Mouse (Mus musculus) midbrain, embryonic 15.5 days (tissue): ENCODE data around the gene Ogg1. TPM values are rescaled to one million over a fixed set of nuclear protein-coding genes. Genes with fewer than 3 reads are reported as not detected.

ENCODE experiments used
- ATAC-seq: fragments of 200-750 bp; cut with Nextera tagmentation; replicated peaks from 2 replicates; pipeline ENCODE4 v1.8.0; 2017; ENCODE audit warnings: moderate TSS enrichment
- H3K27ac ChIP-seq: fragments of 300-500 bp; sonication (generic); 2 replicates; pipeline ENCODE4 v1.5.1; 2015; ENCODE audit warnings: mild to moderate bottlenecking, inconsistent platforms
- H3K27me3 ChIP-seq: fragments of 300-500 bp; sonication (generic); replicated peaks from 2 replicates; pipeline ENCODE4 v1.6.1; 2015; ENCODE audit warnings: inconsistent platforms
- H3K36me3 ChIP-seq: fragments of 300-500 bp; sonication (generic); replicated peaks from 2 replicates; pipeline ENCODE4 v1.6.1; 2015; ENCODE audit warnings: inconsistent platforms
- H3K4me1 ChIP-seq: fragments of 300-500 bp; sonication (generic); 2 replicates; pipeline ENCODE4 v1.6.1; 2015; ENCODE audit warnings: inconsistent platforms
- H3K4me2 ChIP-seq: fragments of 300-500 bp; sonication (generic); 2 replicates; pipeline ENCODE4 v1.6.1; 2015; ENCODE audit warnings: inconsistent platforms, mild to moderate bottlenecking, moderate library complexity
- H3K4me3 ChIP-seq: fragments of 300-500 bp; sonication (generic); 2 replicates; pipeline ENCODE4 v1.5.1; 2015; ENCODE audit warnings: mild to moderate bottlenecking, inconsistent platforms
- H3K9ac ChIP-seq: fragments of 300-500 bp; sonication (generic); 2 replicates; pipeline ENCODE4 v1.6.1; 2015; ENCODE audit warnings: mild to moderate bottlenecking, inconsistent platforms
- H3K9me3 ChIP-seq: fragments of 300-500 bp; sonication (generic); 2 replicates; pipeline ENCODE4 v1.6.1; 2016; ENCODE audit warnings: inconsistent platforms
- WGBS: fragments of 180-500 bp; shearing (Covaris S2); methylation state at CpG from one replicate; pipeline ENCODE4 v1.1.7; 2015; ENCODE audit warnings: mixed read lengths; 5-methylcytosine and 5-hydroxymethylcytosine counted together
- polyA plus RNA-seq: library from polyadenylated mRNA; unstranded; fragments of >200 nt; fragmentation: Nextera tagmentation; extraction: Ambion mirVana; gene quantifications from 2 replicates; pipeline ENCODE4 v1.2.1, GENCODE M21; 2015

Gene Ogg1
- polyA plus RNA-seq, 1 experiment from 2014 or later = 9.6 TPM

DNA sequence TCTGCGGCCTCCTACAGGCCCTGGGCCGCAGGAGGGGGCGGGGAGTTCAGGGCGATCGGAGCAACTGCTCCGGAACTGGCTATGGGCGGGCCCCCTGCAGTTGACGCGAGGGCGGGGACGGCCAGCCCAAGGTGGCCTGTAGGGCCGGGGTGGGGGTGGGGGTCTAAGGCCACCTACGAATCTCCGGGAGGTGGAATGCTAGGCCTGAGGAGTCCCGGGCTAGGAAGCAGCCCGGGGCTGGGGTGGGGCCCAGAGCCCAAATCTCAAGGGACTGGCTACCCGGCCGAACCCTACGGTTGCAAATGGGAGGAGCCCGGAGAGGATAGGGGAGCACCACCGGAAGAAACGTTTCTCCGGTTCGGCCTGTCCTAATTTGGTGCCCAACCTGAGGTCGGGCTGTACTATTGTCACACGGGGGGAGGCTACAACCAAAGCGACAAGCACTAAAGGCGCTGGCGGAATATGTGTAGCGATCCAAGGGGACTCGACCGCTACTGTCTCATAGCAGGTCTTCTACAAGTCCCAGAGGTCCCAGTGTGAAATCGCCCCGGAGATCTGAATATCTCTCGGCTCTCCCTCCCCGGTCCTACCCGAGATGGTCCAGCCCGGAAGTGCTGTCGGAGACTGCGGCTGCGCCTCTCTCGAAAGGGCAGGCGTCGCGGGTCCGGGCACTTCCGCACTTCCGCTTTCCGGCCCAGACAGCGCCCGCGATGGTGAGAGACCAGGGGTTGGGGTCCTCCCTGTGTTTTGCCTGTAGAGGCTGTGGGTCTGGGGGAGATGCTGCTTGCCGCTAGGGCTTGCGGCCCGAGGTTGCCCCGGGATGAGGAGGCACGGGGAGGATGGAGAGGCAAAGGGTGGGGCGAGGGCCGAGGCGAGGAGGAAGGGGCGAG lies 51.0 kb downstream of the Ogg1 start, which contains the start of the genes Tada3 and Arpc4:
Tada3 (minus strand) TSS at position 388 of the 890 bp plus-strand sequence.
Arpc4 (plus strand) TSS at position 620 of the 890 bp plus-strand sequence.
- peak; percentile 97 for ATAC-seq
- Histone ChIP-seq H3K4me3 (peak within 1 kb of the TSS; percentile 100), H3K4me1 (peaks cover 26% of the 10 kb centered on the region), H3K4me2 (peak within 1 kb of the TSS; percentile 95), H3K36me3 (peaks cover 46% of the 10 kb centered on the region), H3K9ac (peak within 1 kb of the TSS; percentile 98), H3K27me3 (no peaks in the 10 kb centered on the region), H3K27ac (peak within 1 kb of the TSS; percentile 97), H3K9me3 (no peaks in the 10 kb centered on the region)
- 1% methylated on average over 61 of the region's 61 CpGs for WGBS

DNA sequence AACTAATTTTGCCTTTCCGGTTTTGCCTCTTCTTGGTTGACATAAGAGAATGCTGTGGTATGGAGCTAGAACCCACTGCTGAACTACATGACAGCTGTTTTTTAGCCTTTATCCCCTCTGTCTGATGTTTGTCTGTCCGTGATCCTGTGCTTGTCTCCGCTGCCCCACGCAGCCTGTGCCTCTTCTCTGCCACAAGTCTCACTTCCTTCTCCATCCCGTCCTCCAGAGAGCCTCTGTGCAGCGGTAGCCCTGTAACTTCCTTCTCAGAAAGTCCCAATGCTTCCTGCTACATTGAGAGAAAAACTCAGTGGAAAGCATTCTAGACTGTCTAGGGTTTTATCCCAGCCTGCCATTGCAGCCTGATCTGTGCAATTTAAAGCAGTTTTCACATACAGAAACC lies 52.5 kb downstream of the Ogg1 start:
- H3K4me3 ChIP-seq = peak overlapping the region; percentile 100
- no peaks in the 10 kb centered on the region for H3K27me3 ChIP-seq
- peaks cover 46% of the 10 kb centered on the region for H3K36me3 ChIP-seq
- no peaks in the 10 kb centered on the region for H3K9me3 ChIP-seq
- peaks cover 26% of the 10 kb centered on the region for H3K4me1 ChIP-seq
- no peak overlapping the region for H3K27ac ChIP-seq
- H3K9ac ChIP-seq = no peak overlapping the region
- WGBS = 89% methylated on average over 6 of the region's 6 CpGs
- H3K4me2 ChIP-seq = peak overlapping the region; percentile 95
- ATAC-seq = no peak

DNA sequence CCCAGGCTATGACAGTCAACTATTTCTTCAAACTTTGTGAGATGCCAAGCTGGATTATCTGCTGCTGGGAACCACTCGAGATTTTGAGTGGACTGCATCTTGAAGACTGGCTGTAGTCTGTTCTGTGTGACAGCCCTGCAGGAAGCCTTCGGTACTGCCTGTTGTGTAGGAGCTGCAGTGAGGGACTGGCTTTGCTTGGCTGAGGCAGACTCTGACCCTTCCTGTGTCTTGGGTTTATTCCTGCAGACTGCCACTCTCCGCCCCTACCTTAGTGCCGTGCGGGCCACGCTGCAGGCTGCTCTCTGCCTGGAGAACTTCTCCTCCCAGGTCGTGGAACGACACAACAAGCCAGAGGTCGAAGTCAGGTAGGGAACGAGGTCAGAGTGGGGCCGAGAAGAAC lies 53.7 kb downstream of the Ogg1 start:
- Histone ChIP-seq H3K4me3 (no peak overlapping the region), H3K36me3 (peaks cover 46% of the 10 kb centered on the region), H3K27ac (no peak overlapping the region), H3K9me3 (no peaks in the 10 kb centered on the region), H3K4me2 (no peak overlapping the region), H3K27me3 (no peaks in the 10 kb centered on the region), H3K9ac (no peak overlapping the region), H3K4me1 (peaks cover 26% of the 10 kb centered on the region)
- no peak for ATAC-seq
- 91% methylated on average over 11 of the region's 11 CpGs for WGBS

DNA sequence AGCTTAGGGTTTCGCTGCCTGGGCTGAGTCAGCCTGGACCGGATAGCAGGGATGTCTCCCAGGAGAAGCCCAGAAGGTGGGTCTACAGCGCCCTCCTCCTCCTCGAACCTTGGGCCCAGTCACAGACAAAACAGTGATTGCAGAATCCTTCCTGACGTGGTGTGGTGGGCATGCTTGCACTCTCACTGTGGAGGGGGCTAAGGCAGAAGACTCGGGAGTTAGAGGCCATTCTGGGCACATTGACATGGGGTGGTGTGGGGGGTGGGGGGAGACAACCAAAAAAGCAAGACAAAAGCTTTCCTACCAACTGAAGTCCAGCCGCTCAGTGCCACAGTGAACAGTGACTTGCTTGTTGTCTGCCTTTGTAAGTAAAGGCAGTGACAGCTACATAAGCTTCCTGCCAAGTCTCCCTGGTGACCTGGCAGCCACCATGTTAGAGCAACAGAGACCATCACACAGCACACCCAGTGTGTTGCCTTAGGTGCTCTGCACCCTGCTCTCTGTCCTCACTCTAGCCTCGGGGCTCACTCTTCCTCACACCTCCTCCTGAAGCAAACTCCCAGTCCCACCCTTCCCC lies 57.7 kb downstream of the Ogg1 start:
- H3K4me1 ChIP-seq = peaks cover 5% of the 10 kb centered on the region
- no peaks in the 10 kb centered on the region for H3K9me3 ChIP-seq
- no peak overlapping the region for H3K4me3 ChIP-seq
- H3K27me3 ChIP-seq = no peaks in the 10 kb centered on the region
- peaks cover 68% of the 10 kb centered on the region for H3K36me3 ChIP-seq
- H3K27ac ChIP-seq = 0 out of 2 replicates have a peak overlapping the region, but pooled peaks have one; percentile 33
- WGBS = 86% methylated on average over 8 of the region's 8 CpGs
- no peak overlapping the region for H3K4me2 ChIP-seq
- no peak overlapping the region for H3K9ac ChIP-seq
- peak; percentile 73 for ATAC-seq

Other genes starting within 250 kb of the Ogg1 start
- gene Setd5, start 249.6 kb upstream of the Ogg1 start, polyA plus RNA-seq = 46.8 and 47.1 TPM in 2 replicates
- 75.6 and 80.7 TPM in 2 replicates for gene Lhfpl4, start 131.6 kb upstream of the Ogg1 start, polyA plus RNA-seq
- gene Mtmr14, start 89.1 kb upstream of the Ogg1 start, polyA plus RNA-seq = 40.1 and 40.4 TPM in 2 replicates
- gene Cpne9, start 44.7 kb upstream of the Ogg1 start, polyA plus RNA-seq = 2.0 and 2.3 TPM in 2 replicates
- 17.9 and 18.9 TPM in 2 replicates for gene Brpf1, start 19.8 kb upstream of the Ogg1 start, polyA plus RNA-seq
- gene Camk1, start 17.0 kb downstream of the Ogg1 start, polyA plus RNA-seq = 117 and 124 TPM in 2 replicates
- 80.4 and 81.6 TPM in 2 replicates for gene Tada3, start 50.9 kb downstream of the Ogg1 start, polyA plus RNA-seq
- 430 and 433 TPM in 2 replicates for gene Arpc4, start 51.1 kb downstream of the Ogg1 start, polyA plus RNA-seq
- gene Ttll3, start 62.3 kb downstream of the Ogg1 start, polyA plus RNA-seq = 15.1 TPM in 2 replicates
- 19.0 and 21.2 TPM in 2 replicates for gene Rpusd3, start 92.4 kb downstream of the Ogg1 start, polyA plus RNA-seq
- not detected in 2 replicates for gene Cidec, start 108.8 kb downstream of the Ogg1 start, polyA plus RNA-seq
- 94.9 and 101 TPM in 2 replicates for gene Jagn1, start 115.6 kb downstream of the Ogg1 start, polyA plus RNA-seq
- 0.08 and 0.41 TPM in 2 replicates for gene Il17re, start 131.5 kb downstream of the Ogg1 start, polyA plus RNA-seq
- 3.4 and 4.8 TPM in 2 replicates for gene Il17rc, start 144.5 kb downstream of the Ogg1 start, polyA plus RNA-seq
- 74.8 and 79.0 TPM in 2 replicates for gene Creld1, start 156.3 kb downstream of the Ogg1 start, polyA plus RNA-seq
- gene Prrt3, start 175.0 kb downstream of the Ogg1 start, polyA plus RNA-seq = 13.1 and 13.5 TPM in 2 replicates
- 104 and 105 TPM in 2 replicates for gene Emc3, start 204.7 kb downstream of the Ogg1 start, polyA plus RNA-seq
- 2.1 and 2.6 TPM in 2 replicates for gene Fancd2, start 204.7 kb downstream of the Ogg1 start, polyA plus RNA-seq